Mouse (Mus musculus): ENCODE measurements around the gene Marveld3.

DNA sequence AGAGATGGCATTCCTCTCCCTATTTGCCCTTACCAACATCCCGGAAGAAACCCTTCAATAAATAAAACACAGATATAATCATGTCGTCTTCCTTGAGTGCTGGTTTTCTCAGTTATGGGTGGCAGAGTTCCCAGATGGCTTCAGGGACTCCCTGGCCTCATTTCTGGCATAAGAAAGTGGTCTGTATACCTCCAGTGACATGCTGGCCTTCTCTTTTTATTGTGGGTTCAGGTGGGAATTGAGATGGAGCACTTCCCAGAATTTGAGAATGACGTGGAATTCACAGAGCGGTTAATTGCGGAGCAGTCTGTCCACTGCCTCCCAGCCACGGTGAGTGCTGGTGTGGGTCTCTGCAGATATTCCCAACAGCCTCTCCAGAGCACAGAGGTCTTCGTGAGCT lies 36.1 kb upstream of the Marveld3 start:
- TF ChIP-seq EP300 (optimal IDR thresholded peaks at IDR 0.05) (no peak), CTCF (IDR thresholded peaks at IDR 0.05; ENCODE audit: low read depth) (no peak)

All from stomach, postnatal 0 days (tissue).